14 mouse cellular contexts compared by ENCODE assay signal in genomic region chr17:83179151-83179531, GRCm38 (mm10). TPM values are rescaled to one million over a fixed set of nuclear protein-coding genes. Genes with fewer than 3 reads are reported as not detected.
DNase-seq lines count a peak whose midpoint lies in the region; ATAC-seq and TF ChIP-seq lines count a peak whose summit lies in the region.
"Had no signal": no experiment of that assay in that cellular context is flagged by ENCODE, and none has a peak within 500 bp of the region (broad histone marks: within the 10 kb centered on the region; RNA-seq: fewer than 3 reads in every experiment).

No protein-coding gene starts in this region.

- 0 out of 2 replicates have a peak, but pooled peaks have one; percentile 20 for ATAC-seq in hindbrain, embryonic 16.5 days
- no peak for ATAC-seq in hindbrain, embryonic 11.5 days (ENCODE audit: low FRiP score)
- no peak for ATAC-seq in midbrain, embryonic 14.5 days (ENCODE audit: low FRiP score, low TSS enrichment)
- ATAC-seq in midbrain, embryonic 11.5 days (ENCODE audit: low FRiP score) = no peak
- ATAC-seq in midbrain, postnatal 0 days (ENCODE audit: low FRiP score) = peak; percentile 42; the same call in 1 of the 2 replicates
- ATAC-seq: forebrain, embryonic 15.5 days had no signal

- H3K9me3 ChIP-seq in hindbrain, embryonic 16.5 days (ENCODE audit: control insufficient read depth, low read length) = no peaks in the 10 kb centered on the region
- no peaks in the 10 kb centered on the region for H3K9me3 ChIP-seq in hindbrain, embryonic 11.5 days (ENCODE audit: control insufficient read depth, low read length)
- H3K9me3 ChIP-seq in midbrain, embryonic 14.5 days (ENCODE audit: control insufficient read depth, low read length) = no peaks in the 10 kb centered on the region
- H3K9me3 ChIP-seq in midbrain, embryonic 11.5 days (ENCODE audit: control insufficient read depth, low read length) = no peaks in the 10 kb centered on the region
- no peaks in the 10 kb centered on the region for H3K9me3 ChIP-seq in midbrain, postnatal 0 days (ENCODE audit: low read length)
- H3K9me3 ChIP-seq: forebrain, embryonic 15.5 days; limb, embryonic 15.5 days had no signal

- 40% methylated on average over 6 of the region's 6 CpGs for WGBS in hindbrain, embryonic 16.5 days
- WGBS in hindbrain, embryonic 11.5 days = 28% methylated on average over 6 of the region's 6 CpGs
- 50% methylated on average over 6 of the region's 6 CpGs for WGBS in midbrain, embryonic 14.5 days
- 55% methylated on average over 6 of the region's 6 CpGs for WGBS in midbrain, embryonic 11.5 days
- 52% methylated on average over 6 of the region's 6 CpGs for WGBS in midbrain, postnatal 0 days

- no peaks in the 10 kb centered on the region for H3K27me3 ChIP-seq in hindbrain, embryonic 16.5 days (replicated peaks; ENCODE audit: control insufficient read depth, insufficient read depth, low read length)
- no peaks in the 10 kb centered on the region for H3K27me3 ChIP-seq in hindbrain, embryonic 11.5 days (ENCODE audit: control insufficient read depth, insufficient read depth, low read length)
- no peaks in the 10 kb centered on the region for H3K27me3 ChIP-seq in midbrain, embryonic 14.5 days (ENCODE audit: control insufficient read depth, insufficient read depth, low read length)
- no peaks in the 10 kb centered on the region; the same call in 1 of the 2 replicates for H3K27me3 ChIP-seq in midbrain, embryonic 11.5 days (ENCODE audit: control insufficient read depth, insufficient read depth, low read length)
- no peaks in the 10 kb centered on the region for H3K27me3 ChIP-seq in midbrain, postnatal 0 days (ENCODE audit: insufficient read depth, low read length)
- H3K27me3 ChIP-seq: forebrain, embryonic 15.5 days had no signal

- no peak overlapping the region for H3K4me2 ChIP-seq in hindbrain, embryonic 16.5 days (ENCODE audit: low read length)
- H3K4me2 ChIP-seq in hindbrain, embryonic 11.5 days (replicated peaks; ENCODE audit: low read depth, low read length) = no peak overlapping the region
- no peak overlapping the region for H3K4me2 ChIP-seq in midbrain, embryonic 14.5 days (ENCODE audit: low read length)
- H3K4me2 ChIP-seq in midbrain, embryonic 11.5 days = no peak overlapping the region
- H3K4me2 ChIP-seq in midbrain, postnatal 0 days (ENCODE audit: low read depth, low read length, poor library complexity, severe bottlenecking) = no peak overlapping the region
- H3K4me2 ChIP-seq: forebrain, embryonic 15.5 days; limb, embryonic 15.5 days had no signal

- no peak overlapping the region for H3K9ac ChIP-seq in hindbrain, embryonic 16.5 days (ENCODE audit: low read depth, low read length)
- no peak overlapping the region for H3K9ac ChIP-seq in hindbrain, embryonic 11.5 days (ENCODE audit: low read depth, low read length)
- H3K9ac ChIP-seq in midbrain, embryonic 14.5 days (replicated peaks; ENCODE audit: low read length) = no peak overlapping the region
- H3K9ac ChIP-seq in midbrain, embryonic 11.5 days (ENCODE audit: low read length) = no peak overlapping the region
- H3K9ac ChIP-seq in midbrain, postnatal 0 days (replicated peaks; ENCODE audit: low read length, poor library complexity, severe bottlenecking) = no peak overlapping the region
- H3K9ac ChIP-seq: forebrain, embryonic 15.5 days; limb, embryonic 15.5 days had no signal

- no peaks in the 10 kb centered on the region for H3K36me3 ChIP-seq in hindbrain, embryonic 16.5 days (ENCODE audit: control insufficient read depth, insufficient read depth, low read length)
- H3K36me3 ChIP-seq in hindbrain, embryonic 11.5 days (ENCODE audit: control insufficient read depth, insufficient read depth, low read length) = no peaks in the 10 kb centered on the region
- no peaks in the 10 kb centered on the region for H3K36me3 ChIP-seq in midbrain, embryonic 14.5 days (ENCODE audit: control insufficient read depth, insufficient read depth, low read length)
- H3K36me3 ChIP-seq in midbrain, embryonic 11.5 days (ENCODE audit: control insufficient read depth, insufficient read depth, low read length) = no peaks in the 10 kb centered on the region
- no peaks in the 10 kb centered on the region for H3K36me3 ChIP-seq in midbrain, postnatal 0 days (ENCODE audit: insufficient read depth, low read length)
- H3K36me3 ChIP-seq: forebrain, embryonic 15.5 days; limb, embryonic 15.5 days had no signal

- no peaks in the 10 kb centered on the region; the same call in 1 of the 2 replicates for H3K4me1 ChIP-seq in hindbrain, embryonic 16.5 days (ENCODE audit: control insufficient read depth, insufficient read depth, low read depth, low read length)
- 0 out of 2 replicates have a peak, but pooled peaks cover 2% of the 10 kb centered on the region for H3K4me1 ChIP-seq in hindbrain, embryonic 11.5 days (replicated peaks; ENCODE audit: control insufficient read depth, insufficient read depth, low read length)
- H3K4me1 ChIP-seq in midbrain, embryonic 14.5 days (ENCODE audit: control insufficient read depth, insufficient read depth, low read length) = 0 out of 2 replicates have a peak, but pooled peaks cover 3% of the 10 kb centered on the region
- no peaks in the 10 kb centered on the region for H3K4me1 ChIP-seq in midbrain, embryonic 11.5 days (ENCODE audit: control insufficient read depth, insufficient read depth, low read length)
- H3K4me1 ChIP-seq in midbrain, postnatal 0 days (ENCODE audit: insufficient read depth, low read length) = no peaks in the 10 kb centered on the region
- H3K4me1 ChIP-seq: forebrain, embryonic 15.5 days had no signal

- H3K4me3 ChIP-seq in hindbrain, embryonic 16.5 days (ENCODE audit: low read length) = no peak overlapping the region
- no peak overlapping the region for H3K4me3 ChIP-seq in hindbrain, embryonic 11.5 days (ENCODE audit: low read depth, low read length)
- no peak overlapping the region for H3K4me3 ChIP-seq in midbrain, embryonic 14.5 days (replicated peaks; ENCODE audit: low read depth, low read length)
- H3K4me3 ChIP-seq in midbrain, embryonic 11.5 days (ENCODE audit: low read depth, low read length) = no peak overlapping the region
- no peak overlapping the region for H3K4me3 ChIP-seq in midbrain, postnatal 0 days (ENCODE audit: low read depth, low read length)
- H3K4me3 ChIP-seq: forebrain, embryonic 15.5 days; limb, embryonic 15.5 days had no signal

- H3K27ac ChIP-seq in hindbrain, embryonic 16.5 days (ENCODE audit: low read depth, low read length) = no peak overlapping the region
- H3K27ac ChIP-seq in hindbrain, embryonic 11.5 days (ENCODE audit: low read depth, low read length) = no peak overlapping the region
- H3K27ac ChIP-seq in midbrain, embryonic 14.5 days (replicated peaks; ENCODE audit: low read depth, low read length) = peak overlapping the region; percentile 37; the same call in 1 of the 2 replicates
- no peak overlapping the region for H3K27ac ChIP-seq in midbrain, embryonic 11.5 days (ENCODE audit: low read depth, low read length)
- no peak overlapping the region for H3K27ac ChIP-seq in midbrain, postnatal 0 days (ENCODE audit: low read depth, low read length)
- H3K27ac ChIP-seq: forebrain, embryonic 15.5 days; limb, embryonic 15.5 days had no signal

- no peak for DNase-seq in hindbrain, embryonic 11.5 days (ENCODE audit: low spot score)
- DNase-seq in midbrain, embryonic 14.5 days = no peak
- no peak for DNase-seq in midbrain, embryonic 11.5 days (ENCODE audit: low spot score, missing footprints)
- DNase-seq in forelimb bud, embryonic 11.5 days (ENCODE audit: low read depth, low spot score) = peak; percentile 94
- DNase-seq in midbrain, postnatal 0 days (ENCODE audit: low spot score) = no peak
- no peak for DNase-seq in layer of hippocampus, adult 18-20 months (ENCODE audit: low spot score in 2 of 2)
- DNase-seq in adrenal gland, adult 2 months = no peak
- DNase-seq: cerebellum, adult 11 months; gastrocnemius, postnatal 36 days; lung, postnatal 10 days had no signal

- TF ChIP-seq CTCF in midbrain, postnatal 0 days (IDR thresholded peaks at IDR 0.05) = no peak

RNA-seq across cellular contexts. Expression of gene Pkdcc, which starts 36.0 kb away (rescaled TPM):
- polyA plus RNA-seq in hindbrain, embryonic 16.5 days (2015; fragmentation: Nextera tagmentation; extraction: Ambion mirVana) = 5.0 and 5.1 TPM in 2 replicates
- 9.6 and 10.8 TPM in 2 replicates for polyA plus RNA-seq in hindbrain, embryonic 11.5 days (2014; fragmentation: Nextera tagmentation; extraction: Ambion mirVana)
- polyA plus RNA-seq in midbrain, embryonic 14.5 days (2014; fragmentation: Nextera tagmentation; extraction: Ambion mirVana) = 5.1 and 7.2 TPM in 2 replicates
- polyA plus RNA-seq in midbrain, embryonic 11.5 days (2014; fragmentation: Nextera tagmentation; extraction: Ambion mirVana) = 5.0 and 5.5 TPM in 2 replicates
- total RNA-seq in midbrain, postnatal 0 days (2014; rRNA removed) = 27.8 and 33.7 TPM in 2 replicates
- polyA plus RNA-seq in midbrain, postnatal 0 days (2015; fragmentation: Nextera tagmentation; extraction: Ambion mirVana) = 2.1 and 2.2 TPM in 2 replicates
- total RNA-seq in layer of hippocampus, adult 18-20 months (2021) = 10 to 100 TPM; 15.6 to 18.3 TPM
- 10 to 100 TPM; 48.7 to 77.8 TPM for total RNA-seq in adrenal gland, adult 2 months (2021)
- polyA plus RNA-seq in adrenal gland, adult 2 months (2012; rRNA removed) = 437 and 633 TPM in 2 replicates
- total RNA-seq: MEL had no signal

Comparison
In these comparisons a context has a peak if more than half of its experiments do, and no peak if none do; other contexts are left out.
1. ATAC-seq: peak in hindbrain, embryonic 16.5 days (single experiment) and midbrain, postnatal 0 days (single experiment); none in hindbrain, embryonic 11.5 days (single experiment), midbrain, embryonic 14.5 days (single experiment) and midbrain, embryonic 11.5 days (single experiment).
2. RNA of gene Pkdcc, which starts 36.0 kb away (polyA plus RNA-seq): 437 to 633 TPM in adrenal gland, adult 2 months; 9.6 to 10.8 TPM in hindbrain, embryonic 11.5 days, 5.0 to 5.1 TPM in hindbrain, embryonic 16.5 days, 5.1 to 7.2 TPM in midbrain, embryonic 14.5 days, 5.0 to 5.5 TPM in midbrain, embryonic 11.5 days and 2.1 to 2.2 TPM in midbrain, postnatal 0 days; every median in the first group is over 10 times any median in the second.